Mouse (Mus musculus) hematopoietic multipotent progenitor cell, adult 10-12 weeks (in vitro differentiated cells): ENCODE measurements around the gene Clec4a2. TPM values are rescaled to one million over a fixed set of nuclear protein-coding genes. Genes with fewer than 3 reads are reported as not detected.

Experiments
- polyA plus RNA-seq: library from polyadenylated mRNA; stranded (reverse); fragments of >175 nt; gene quantifications from 2 replicates; pipeline ENCODE4 v1.2.3, GENCODE M21; 2012; ENCODE audit warnings: low replicate concordance

Gene Clec4a2
- 15.8 and 16.7 TPM in 2 replicates for polyA plus RNA-seq

DNA sequence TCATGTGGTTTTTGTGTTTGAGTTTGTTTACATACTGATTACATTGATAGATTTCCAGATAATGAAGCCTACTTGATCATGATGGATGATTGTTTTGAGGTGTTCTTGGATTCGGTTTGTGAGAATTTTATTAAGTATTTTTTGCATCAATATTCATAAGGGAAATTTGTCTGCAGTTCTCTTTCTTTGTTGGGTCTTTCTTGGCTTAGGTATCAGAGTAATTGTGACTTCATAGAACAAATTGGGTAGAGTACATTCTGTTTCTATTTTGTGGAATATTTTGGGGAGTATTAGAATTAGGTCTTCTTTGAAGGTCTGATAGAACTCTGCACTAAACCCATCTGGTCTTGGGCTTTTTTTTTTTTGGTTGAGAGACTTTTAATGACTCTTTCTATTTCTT is at the start of gene Clec4a2:
Gene Clec4a2 (plus strand): TSS at position 301 of the 400 bp plus-strand sequence.

DNA sequence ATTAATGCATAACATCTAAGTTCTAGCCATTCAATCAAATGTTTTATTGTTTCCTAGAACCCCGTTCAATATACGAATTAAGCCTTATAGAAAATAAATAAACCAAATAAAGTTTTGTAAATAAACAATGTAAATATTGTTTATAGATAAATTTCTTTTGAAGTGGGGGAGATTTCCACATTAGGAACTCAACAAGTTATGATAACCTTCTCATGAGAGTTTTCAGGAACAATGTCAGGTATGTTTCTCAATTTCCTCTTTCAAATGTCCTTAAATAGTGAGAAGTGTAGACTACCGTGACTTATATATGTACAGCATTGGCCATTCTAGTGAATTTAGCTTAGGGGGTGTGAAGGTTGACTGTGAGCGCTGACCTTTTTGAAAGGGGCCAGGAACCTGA is 66.4 kb downstream of the Clec4a2 start, which contains the start of gene Clec4b2:
Gene Clec4b2 (plus strand): TSS at position 301 of the 400 bp plus-strand sequence.

Other genes starting within 250 kb of the Clec4a2 start
- gene Necap1, start 232.0 kb upstream of the Clec4a2 start, polyA plus RNA-seq, result 14.5 and 27.2 TPM in 2 replicates
- 1.5 and 4.9 TPM in 2 replicates for gene Clec4a1, start 184.6 kb upstream of the Clec4a2 start, polyA plus RNA-seq
- 1.2 and 4.8 TPM in 2 replicates for gene Clec4a3, start 153.9 kb upstream of the Clec4a2 start, polyA plus RNA-seq
- gene Clec4a4, start 116.1 kb upstream of the Clec4a2 start, polyA plus RNA-seq, result 0.17 TPM in 1 of 2 replicates, not detected in the other
- gene Clec4b1, start 56.5 kb upstream of the Clec4a2 start, polyA plus RNA-seq, result 0.51 TPM in 1 of 2 replicates, not detected in the other
- not detected in 2 replicates for gene Clec4b2, start 66.5 kb downstream of the Clec4a2 start, polyA plus RNA-seq
- gene Clec4n, start 123.4 kb downstream of the Clec4a2 start, polyA plus RNA-seq, result 2.1 and 8.8 TPM in 2 replicates
- gene Clec4d, start 155.7 kb downstream of the Clec4a2 start, polyA plus RNA-seq, result 0.77 and 0.84 TPM in 2 replicates
- gene Clec4e, start 183.4 kb downstream of the Clec4a2 start, polyA plus RNA-seq, result 0.35 and 0.78 TPM in 2 replicates
- not detected in 2 replicates for gene Vmn2r19, start 201.9 kb downstream of the Clec4a2 start, polyA plus RNA-seq